Mouse (Mus musculus) layer of hippocampus, adult 2 months (tissue): ENCODE data around the gene Mamdc4. TPM values are rescaled to one million over a fixed set of nuclear protein-coding genes. Genes with fewer than 3 reads are reported as not detected.
A peak's percentile ranks its signal among the peaks of the same experiment; 100 is the strongest.

ENCODE experiments used
- DNase-seq, 2 experiments: peaks; one replicate each; pipeline ENCODE4 v3.0.0; 2022; ENCODE audit warnings: low spot score in 2 of 2
- H3K27ac ChIP-seq: fragments of 200-600 bp; 2 replicates; pipeline ENCODE4 v1.8.1; 2022
- H3K4me3 ChIP-seq: fragments of 200-600 bp; 2 replicates; pipeline ENCODE4 v1.8.1; 2022; ENCODE audit warnings: mild to moderate bottlenecking
- CTCF ChIP-seq: fragments of 200-600 bp; conservative IDR thresholded peaks from 2 replicates; pipeline ENCODE4 v1.8.1; 2022; ENCODE audit warnings: antibody characterized with exemption, mild to moderate bottlenecking, moderate library complexity
- total RNA-seq, 2 experiments: library from RNA; stranded (reverse); gene quantifications; 2 replicates each; pipeline ENCODE4 v1.2.3; 2021

The Mamdc4 gene
- total RNA-seq, 2 experiments from 2014 or later = 2.8 to 3.5 TPM

- peak overlapping the region; percentile 97 for H3K27ac ChIP-seq
- H3K4me3 ChIP-seq = peak overlapping the region; percentile 63
- DNase-seq = peak; percentile 40 to 52
- peak; percentile 80 for TF ChIP-seq CTCF
These were observed 5.3 kb upstream of the Mamdc4 start for GRCm38 (mm10) chr2:25579737-25580460.

- Histone ChIP-seq H3K27ac (peak overlapping the region; percentile 97), H3K4me3 (no peak overlapping the region; the same call in 1 of the 2 replicates)
- no peak for TF ChIP-seq CTCF
- no peak for DNase-seq
These were observed 4.4 kb upstream of the Mamdc4 start for GRCm38 (mm10) chr2:25578796-25579736.

GRCm38 (mm10) chr2:25577951-25578795 is 3.5 kb upstream of the Mamdc4 start:
- Histone ChIP-seq H3K4me3 (no peak overlapping the region), H3K27ac (peak overlapping the region; percentile 93)
- peak; percentile 39 for TF ChIP-seq CTCF
- no peak for DNase-seq

GRCm38 (mm10) chr2:25576965-25577891 is 2.6 kb upstream of the Mamdc4 start:
- Histone ChIP-seq H3K27ac (peak overlapping the region; percentile 93), H3K4me3 (no peak overlapping the region)
- no peak for TF ChIP-seq CTCF
- no peak for DNase-seq

GRCm38 (mm10) chr2:25576028-25576850 is 1.6 kb upstream of the Mamdc4 start:
- Histone ChIP-seq H3K27ac (peak overlapping the region; percentile 93), H3K4me3 (no peak overlapping the region)
- DNase-seq = peak in 1 of 2 experiments; percentile 27
- TF ChIP-seq CTCF = no peak

GRCm38 (mm10) chr2:25575432-25576027 is 885 bp upstream of the Mamdc4 start:
- peak; percentile 29 to 37 for DNase-seq
- H3K27ac ChIP-seq = peak overlapping the region; percentile 93
- peak overlapping the region; percentile 60 for H3K4me3 ChIP-seq
- TF ChIP-seq CTCF = no peak

GRCm38 (mm10) chr2:25574136-25574535 is 509 bp downstream of the Mamdc4 start:
- peak; percentile 28 for TF ChIP-seq CTCF
- H3K27ac ChIP-seq = peak overlapping the region; percentile 93
- peak overlapping the region; percentile 60 for H3K4me3 ChIP-seq
- DNase-seq = no peak

- H3K4me3 ChIP-seq = no peak overlapping the region
- DNase-seq = no peak
- no peak overlapping the region for H3K27ac ChIP-seq
- no peak for TF ChIP-seq CTCF
These were observed 1.6 kb downstream of the Mamdc4 start for GRCm38 (mm10) chr2:25573068-25573467.

- no peak for DNase-seq
- TF ChIP-seq CTCF = no peak
- Histone ChIP-seq H3K4me3 (no peak overlapping the region), H3K27ac (no peak overlapping the region)
These were observed 3.4 kb downstream of the Mamdc4 start for GRCm38 (mm10) chr2:25571221-25571620.

GRCm38 (mm10) chr2:25569323-25569722 is 5.3 kb downstream of the Mamdc4 start:
- DNase-seq = no peak
- no peak overlapping the region for H3K27ac ChIP-seq
- no peak overlapping the region for H3K4me3 ChIP-seq
- no peak for TF ChIP-seq CTCF
